Mouse (Mus musculus) thymus, postnatal 36 days (tissue): Measurements from ENCODE around the gene Llcfc1.
A peak's percentile ranks its signal among the peaks of the same experiment; 100 is the strongest.

Experiments
- DNase-seq, 2 experiments: peaks; one replicate each; pipeline ENCODE4 v3.0.0; 2022; ENCODE audit warnings: mixed read lengths in 2 of 2

Gene Llcfc1

GRCm38 (mm10) chr6:41706275-41706674 is 22.0 kb downstream of the Llcfc1 start:
- no peak for DNase-seq

- no peak for DNase-seq
Observed at GRCm38 (mm10) chr6:41710281-41710680, 26.1 kb downstream of the Llcfc1 start.

DNA sequence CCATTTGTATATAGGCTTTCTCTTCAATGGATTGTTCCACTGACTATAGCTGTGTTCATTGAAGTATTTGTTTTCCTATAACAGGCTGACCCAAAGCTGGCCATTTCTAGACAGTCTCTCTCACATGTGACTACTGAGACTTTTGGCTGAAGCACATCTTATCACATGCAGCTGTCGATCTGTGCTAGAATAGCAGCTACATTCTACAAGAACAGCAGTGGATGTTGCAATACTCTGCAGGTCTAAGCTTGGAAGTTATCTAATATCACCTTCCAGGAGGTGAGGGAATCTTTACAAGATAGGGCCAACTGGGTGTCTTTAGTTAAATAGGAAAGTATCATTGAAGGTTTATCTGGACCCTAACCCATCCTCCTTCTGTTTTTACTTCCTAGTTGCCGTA is 37.2 kb downstream of the Llcfc1 start:
- no peak for DNase-seq

DNA sequence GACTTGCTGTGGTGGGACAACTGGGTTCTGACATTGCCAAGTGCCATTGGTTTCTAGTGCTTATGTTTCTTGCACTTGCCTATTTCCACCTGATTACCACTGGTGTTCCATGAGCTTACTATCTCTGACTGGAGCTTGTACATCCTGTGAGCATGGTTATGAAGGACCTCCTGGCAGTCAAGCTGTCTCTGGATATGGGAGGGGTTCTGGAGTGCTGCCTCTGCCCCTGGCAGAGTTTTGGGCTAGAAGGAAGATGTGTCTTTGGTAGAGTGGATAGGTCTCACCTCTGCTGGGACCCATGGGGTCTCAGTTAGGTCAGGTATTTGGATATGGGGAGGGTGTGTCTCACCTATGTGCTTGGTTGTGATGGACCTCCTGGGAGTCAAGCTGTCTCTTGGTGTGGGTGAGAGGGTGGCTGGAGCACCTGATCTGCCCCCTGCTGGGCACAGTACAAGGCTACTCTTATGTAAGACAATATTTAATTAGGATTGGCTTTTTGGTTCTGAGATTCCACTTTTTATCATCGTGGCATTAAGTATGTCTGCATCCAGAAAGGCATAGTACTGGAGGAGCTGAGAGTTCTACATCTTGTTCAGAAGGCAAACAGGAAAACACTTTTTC is 43.9 kb downstream of the Llcfc1 start:
- peak; percentile 40 to 52 for DNase-seq

DNA sequence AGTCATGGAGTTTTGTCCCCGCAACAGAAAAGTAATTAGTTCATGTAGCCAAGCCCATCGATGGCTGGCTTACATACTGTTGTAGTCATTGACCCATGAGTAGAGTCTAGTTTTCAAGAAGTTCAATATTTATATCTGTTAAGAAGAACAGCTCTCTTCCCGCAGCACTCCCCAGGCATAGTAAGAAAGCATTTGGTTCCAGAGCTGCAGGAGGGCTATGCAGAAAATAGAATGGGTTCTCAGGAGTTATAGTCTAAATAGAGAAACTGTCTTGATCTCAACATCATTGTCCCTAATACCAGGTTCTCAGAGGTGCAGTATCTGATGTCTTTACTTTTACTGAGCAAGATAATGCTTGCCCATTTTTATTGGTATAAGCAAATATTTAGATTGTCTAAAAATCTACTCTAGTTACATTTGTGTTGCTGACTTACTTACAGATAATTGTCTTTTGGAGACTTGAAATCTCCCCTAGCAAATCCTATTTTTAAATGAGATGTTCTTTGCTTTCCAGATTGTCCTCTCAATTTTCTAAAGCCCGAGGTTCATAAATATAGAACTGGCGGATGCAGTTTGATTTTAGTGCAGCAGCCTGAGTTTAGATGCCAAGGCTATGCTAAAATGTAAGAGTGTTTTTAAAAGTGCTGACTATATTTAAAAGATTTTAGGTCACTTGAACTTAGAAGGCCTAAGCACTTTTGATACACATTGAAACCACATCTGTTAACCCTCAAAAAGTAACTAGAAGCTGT is 50.7 kb downstream of the Llcfc1 start:
- DNase-seq, result no peak
